Mouse (Mus musculus) heart, postnatal 0 days (tissue): Measurements from ENCODE around the gene Trmt44. TPM values are rescaled to one million over a fixed set of nuclear protein-coding genes. Genes with fewer than 3 reads are reported as not detected.

ENCODE experiments used
- ATAC-seq: fragments of 200-750 bp; cut with Nextera tagmentation; 2 replicates; pipeline ENCODE4 v1.8.0; 2017; ENCODE audit warnings: low read depth, moderate number of reproducible peaks, moderate library complexity; ENCODE audit not compliant: insufficient read depth
- DNase-seq: peaks from one replicate; pipeline ENCODE4 v3.0.0-alpha.2; 2016; ENCODE audit warnings: low spot score
- H3K27ac ChIP-seq: fragments of 300-500 bp; sonication (generic); 2 replicates; pipeline ENCODE4 v1.5.1; 2014; ENCODE audit warnings: low read depth, mild to moderate bottlenecking
- H3K27me3 ChIP-seq: fragments of 300-500 bp; sonication (generic); 2 replicates; pipeline ENCODE4 v1.6.1; 2014; ENCODE audit warnings: low read length, mixed read lengths; ENCODE audit not compliant: control insufficient read depth, insufficient read depth
- H3K36me3 ChIP-seq: fragments of 300-500 bp; sonication (generic); replicated peaks from 2 replicates; pipeline ENCODE4 v1.6.1; 2014; ENCODE audit warnings: low read length, mixed read lengths; ENCODE audit not compliant: control insufficient read depth, insufficient read depth
- H3K4me1 ChIP-seq: fragments of 300-500 bp; sonication (generic); 2 replicates; pipeline ENCODE4 v1.6.1; 2014; ENCODE audit warnings: antibody characterized with exemption; ENCODE audit not compliant: control insufficient read depth, insufficient read depth
- H3K4me2 ChIP-seq: fragments of 300-500 bp; sonication (generic); 2 replicates; pipeline ENCODE4 v1.6.1; 2014; ENCODE audit warnings: low read depth, mild to moderate bottlenecking, low read length, moderate library complexity
- H3K4me3 ChIP-seq: fragments of 300-500 bp; sonication (generic); 2 replicates; pipeline ENCODE4 v1.5.1; 2014; ENCODE audit warnings: low read depth, low read length
- H3K9ac ChIP-seq: fragments of 300-500 bp; sonication (generic); replicated peaks from 2 replicates; pipeline ENCODE4 v1.6.1; 2014; ENCODE audit warnings: low read depth, low read length, mixed read lengths
- H3K9me3 ChIP-seq: fragments of 300-500 bp; sonication (generic); replicated peaks from 2 replicates; pipeline ENCODE4 v1.6.1; 2016; ENCODE audit warnings: low read length; ENCODE audit not compliant: control insufficient read depth
- CTCF ChIP-seq: IDR thresholded peaks from 2 replicates; pipeline ENCODE4 v1.5.1; 2016; ENCODE audit warnings: antibody characterized with exemption, control low read depth, low read depth
- EP300 ChIP-seq: IDR thresholded peaks from 2 replicates; pipeline ENCODE4 v1.6.1; 2016; ENCODE audit warnings: antibody characterized with exemption, low read depth
- WGBS: fragments of 180-500 bp; shearing (Covaris S2); extraction: QIAGEN DNeasy Blood & Tissue Kit; methylation state at CpG from one replicate; pipeline ENCODE4 v1.1.7; 2014; 5-methylcytosine and 5-hydroxymethylcytosine counted together
- polyA plus RNA-seq: library from polyadenylated mRNA; unstranded; fragments of >200 nt; fragmentation: Nextera tagmentation; extraction: Ambion mirVana; gene quantifications from 2 replicates; pipeline ENCODE4 v1.2.1, GENCODE M21; 2015
- total RNA-seq: library from RNA; depleted of rRNA; stranded (reverse); fragments of >200 nt; gene quantifications from 2 replicates; pipeline ENCODE4 v1.2.3, GENCODE M21; 2014; ENCODE audit warnings: low replicate concordance

The Trmt44 gene
- total and polyA plus RNA-seq, 2 experiments from 2014 or later, result 2.6 to 7.3 TPM

- Histone ChIP-seq H3K9ac (no peak overlapping the region), H3K27ac (no peak overlapping the region), H3K9me3 (no peaks in the 10 kb centered on the region), H3K4me2 (no peak overlapping the region), H3K27me3 (no peaks in the 10 kb centered on the region), H3K36me3 (peaks cover 65% of the 10 kb centered on the region), H3K4me1 (no peaks in the 10 kb centered on the region), H3K4me3 (no peak overlapping the region)
- TF ChIP-seq CTCF, result no peak
- TF ChIP-seq EP300, result no peak
- no peak for DNase-seq
- WGBS, result 75% methylated on average over 18 of the region's 18 CpGs
- no peak for ATAC-seq
Measured at GRCm38 (mm10) chr5:35596169-35597160, 21.6 kb upstream of the Trmt44 start.

- peak; percentile 99 for TF ChIP-seq CTCF
- TF ChIP-seq EP300, result no peak
- H3K4me1 ChIP-seq, result no peaks in the 10 kb centered on the region
- no peak overlapping the region for H3K4me2 ChIP-seq
- peak; percentile 57 for DNase-seq
- H3K9ac ChIP-seq, result no peak overlapping the region
- 20% methylated on average over 4 of the region's 4 CpGs for whole genome bisulfite sequencing
- H3K4me3 ChIP-seq, result no peak overlapping the region
- H3K27ac ChIP-seq, result no peak overlapping the region
- H3K36me3 ChIP-seq, result peaks cover 70% of the 10 kb centered on the region
- 0 out of 2 replicates have a peak, but pooled peaks cover 4% of the 10 kb centered on the region for H3K9me3 ChIP-seq
- no peaks in the 10 kb centered on the region for H3K27me3 ChIP-seq
- ATAC-seq, result peak; percentile 57; the same call in 1 of the 2 replicates
Measured at GRCm38 (mm10) chr5:35595706-35596105, 20.8 kb upstream of the Trmt44 start.

GRCm38 (mm10) chr5:35594768-35595167 lies 19.9 kb upstream of the Trmt44 start:
- no peak overlapping the region for H3K4me3 ChIP-seq
- peaks cover 11% of the 10 kb centered on the region; the same call in 1 of the 2 replicates for H3K9me3 ChIP-seq
- H3K4me1 ChIP-seq, result no peaks in the 10 kb centered on the region
- ATAC-seq, result no peak
- WGBS, result 89% methylated on average over 4 of the region's 4 CpGs
- H3K27me3 ChIP-seq, result no peaks in the 10 kb centered on the region
- DNase-seq, result no peak
- TF ChIP-seq EP300 (no peak), CTCF (no peak)
- H3K27ac ChIP-seq, result no peak overlapping the region
- H3K9ac ChIP-seq, result no peak overlapping the region
- H3K36me3 ChIP-seq, result peaks cover 80% of the 10 kb centered on the region
- no peak overlapping the region for H3K4me2 ChIP-seq

- no peak overlapping the region for H3K27ac ChIP-seq
- no peaks in the 10 kb centered on the region for H3K4me1 ChIP-seq
- 85% methylated on average over 6 of the region's 6 CpGs for WGBS
- H3K9me3 ChIP-seq, result peaks cover 11% of the 10 kb centered on the region; the same call in 1 of the 2 replicates
- DNase-seq, result no peak
- H3K4me3 ChIP-seq, result no peak overlapping the region
- no peak overlapping the region for H3K4me2 ChIP-seq
- no peaks in the 10 kb centered on the region for H3K27me3 ChIP-seq
- ATAC-seq, result no peak
- peaks cover 82% of the 10 kb centered on the region for H3K36me3 ChIP-seq
- TF ChIP-seq CTCF, result no peak
- TF ChIP-seq EP300, result no peak
- H3K9ac ChIP-seq, result no peak overlapping the region
Measured at GRCm38 (mm10) chr5:35593272-35593671, 18.4 kb upstream of the Trmt44 start.

GRCm38 (mm10) chr5:35592824-35593223 lies 18.0 kb upstream of the Trmt44 start:
- Histone ChIP-seq H3K27me3 (no peaks in the 10 kb centered on the region), H3K27ac (no peak overlapping the region), H3K9me3 (peaks cover 11% of the 10 kb centered on the region; the same call in 1 of the 2 replicates), H3K4me3 (no peak overlapping the region), H3K36me3 (peaks cover 81% of the 10 kb centered on the region), H3K4me2 (no peak overlapping the region), H3K9ac (no peak overlapping the region), H3K4me1 (no peaks in the 10 kb centered on the region)
- no peak for TF ChIP-seq CTCF
- DNase-seq (no peak), ATAC-seq (no peak)
- WGBS, result 57% methylated on average over 4 of the region's 4 CpGs
